Mouse (Mus musculus): ENCODE data around the gene Fam53a.

Fam53a gene

GRCm38 (mm10) chr5:33629301-33629987 lies at the start of gene Fam53a, which contains the start of gene Gm9903:
Gene Fam53a, minus strand, starts transcription at chr5:33629635.
Gene Gm9903, plus strand, starts transcription at chr5:33629925.
- peak; percentile 99 for DNase-seq (ENCODE audit: low read depth, low spot score)

- DNase-seq (ENCODE audit: low read depth, low spot score), result no peak
Observed at GRCm38 (mm10) chr5:33678244-33678643, 48.8 kb upstream of the Fam53a start.

- peak; percentile 70 for DNase-seq (ENCODE audit: low read depth, low spot score)
Observed at GRCm38 (mm10) chr5:33675964-33676363, 46.5 kb upstream of the Fam53a start.

GRCm38 (mm10) chr5:33674439-33674838 lies 45.0 kb upstream of the Fam53a start:
- DNase-seq (ENCODE audit: low read depth, low spot score), result no peak

- no peak for DNase-seq (ENCODE audit: low read depth, low spot score)
Observed at GRCm38 (mm10) chr5:33671659-33672058, 42.2 kb upstream of the Fam53a start.

GRCm38 (mm10) chr5:33668223-33668622 lies 38.8 kb upstream of the Fam53a start:
- peak; percentile 62 for DNase-seq (ENCODE audit: low read depth, low spot score)

GRCm38 (mm10) chr5:33658664-33659050 lies 29.2 kb upstream of the Fam53a start:
- no peak for DNase-seq (ENCODE audit: low read depth, low spot score)

- DNase-seq (ENCODE audit: low read depth, low spot score), result peak; percentile 99
Observed at GRCm38 (mm10) chr5:33657787-33658663, 28.6 kb upstream of the Fam53a start, which contains the start of the genes Tacc3 and Tmem129. Gene Tacc3, plus strand, starts transcription at chr5:33658128. Gene Tmem129, minus strand, starts transcription at chr5:33658416.

GRCm38 (mm10) chr5:33657251-33657786 lies 27.9 kb upstream of the Fam53a start:
- DNase-seq (ENCODE audit: low read depth, low spot score), result peak; percentile 78

GRCm38 (mm10) chr5:33656739-33657138 lies 27.3 kb upstream of the Fam53a start:
- DNase-seq (ENCODE audit: low read depth, low spot score), result no peak

- no peak for DNase-seq (ENCODE audit: low read depth, low spot score)
Observed at GRCm38 (mm10) chr5:33655251-33655840, 25.9 kb upstream of the Fam53a start.

GRCm38 (mm10) chr5:33654424-33654823 lies 25.0 kb upstream of the Fam53a start:
- no peak for DNase-seq (ENCODE audit: low read depth, low spot score)

- no peak for DNase-seq (ENCODE audit: low read depth, low spot score)
Observed at GRCm38 (mm10) chr5:33652783-33653173, 23.3 kb upstream of the Fam53a start.

GRCm38 (mm10) chr5:33651921-33652782 lies 22.7 kb upstream of the Fam53a start, which contains the start of gene Slbp:
Gene Slbp, minus strand, starts transcription at chr5:33652574.
- peak; percentile 99 for DNase-seq (ENCODE audit: low read depth, low spot score)

- no peak for DNase-seq (ENCODE audit: low read depth, low spot score)
Observed at GRCm38 (mm10) chr5:33651541-33651920, 22.1 kb upstream of the Fam53a start.

GRCm38 (mm10) chr5:33651017-33651416 lies 21.6 kb upstream of the Fam53a start:
- no peak for DNase-seq (ENCODE audit: low read depth, low spot score)

GRCm38 (mm10) chr5:33640652-33641051 lies 11.2 kb upstream of the Fam53a start:
- peak; percentile 74 for DNase-seq (ENCODE audit: low read depth, low spot score)

GRCm38 (mm10) chr5:33638826-33639225 lies 9.4 kb upstream of the Fam53a start:
- peak; percentile 39 for DNase-seq (ENCODE audit: low read depth, low spot score)

GRCm38 (mm10) chr5:33637606-33638350 lies 8.3 kb upstream of the Fam53a start:
- DNase-seq (ENCODE audit: low read depth, low spot score), result no peak

- DNase-seq (ENCODE audit: low read depth, low spot score), result no peak
Observed at GRCm38 (mm10) chr5:33635361-33635760, 5.9 kb upstream of the Fam53a start.

Measured in ZHBTc4 (cell line).